Mouse (Mus musculus) neural tube, embryonic 14.5 days (tissue): Measurements from ENCODE around the gene Tcta. TPM values are rescaled to one million over a fixed set of nuclear protein-coding genes. Genes with fewer than 3 reads are reported as not detected.
"Not testable (repeated sequence)": the region's sequence is repeated elsewhere in the genome, so short reads cannot be mapped to it uniquely, and the experiment has no call there.

Experiments
- ATAC-seq: fragments of 200-750 bp; cut with Nextera tagmentation; 2 replicates; pipeline ENCODE4 v1.8.0; 2017; ENCODE audit warnings: low read depth, mild to moderate bottlenecking, moderate TSS enrichment, moderate library complexity
- H3K27ac ChIP-seq: fragments of 300-500 bp; sonication (generic); 2 replicates; pipeline ENCODE4 v1.5.1; 2014; ENCODE audit warnings: low read depth, mild to moderate bottlenecking, control low read depth, low read length, moderate library complexity, mixed read lengths
- H3K27me3 ChIP-seq: fragments of 300-500 bp; sonication (generic); 2 replicates; pipeline ENCODE4 v1.6.1; 2014; ENCODE audit warnings: low read length; ENCODE audit not compliant: control insufficient read depth, insufficient read depth
- H3K36me3 ChIP-seq: fragments of 300-500 bp; sonication (generic); 2 replicates; pipeline ENCODE4 v1.6.1; 2014; ENCODE audit warnings: low read length, mixed read lengths; ENCODE audit not compliant: control insufficient read depth, insufficient read depth
- H3K4me1 ChIP-seq: fragments of 300-500 bp; sonication (generic); 2 replicates; pipeline ENCODE4 v1.6.1; 2014; ENCODE audit warnings: low read length; ENCODE audit not compliant: control insufficient read depth, insufficient read depth
- H3K4me2 ChIP-seq: fragments of 300-500 bp; sonication (generic); 2 replicates; pipeline ENCODE4 v1.6.1; 2014; ENCODE audit warnings: mild to moderate bottlenecking, low read depth, low read length, control low read depth
- H3K4me3 ChIP-seq: fragments of 300-500 bp; sonication (generic); 2 replicates; pipeline ENCODE4 v1.5.1; 2014; ENCODE audit warnings: low read depth, low read length, control low read depth, mixed read lengths
- H3K9ac ChIP-seq: fragments of 300-500 bp; sonication (generic); replicated peaks from 2 replicates; pipeline ENCODE4 v1.6.1; 2014; ENCODE audit warnings: low read depth, mild to moderate bottlenecking, control low read depth, low read length, mixed read lengths
- H3K9me3 ChIP-seq: fragments of 300-500 bp; sonication (generic); 2 replicates; pipeline ENCODE4 v1.6.1; 2016; ENCODE audit warnings: low read length; ENCODE audit not compliant: control insufficient read depth
- WGBS: fragments of 180-500 bp; shearing (Covaris S2); extraction: QIAGEN DNeasy Blood & Tissue Kit; methylation state at CpG from one replicate; pipeline ENCODE4 v1.1.7; 2014; 5-methylcytosine and 5-hydroxymethylcytosine counted together
- polyA plus RNA-seq: library from polyadenylated mRNA; unstranded; fragments of >200 nt; fragmentation: Nextera tagmentation; extraction: Ambion mirVana; gene quantifications from 2 replicates; pipeline ENCODE4 v1.2.1, GENCODE M21; 2014

Tcta gene
- polyA plus RNA-seq, 1 experiment from 2014 or later: 55.2 TPM

DNA sequence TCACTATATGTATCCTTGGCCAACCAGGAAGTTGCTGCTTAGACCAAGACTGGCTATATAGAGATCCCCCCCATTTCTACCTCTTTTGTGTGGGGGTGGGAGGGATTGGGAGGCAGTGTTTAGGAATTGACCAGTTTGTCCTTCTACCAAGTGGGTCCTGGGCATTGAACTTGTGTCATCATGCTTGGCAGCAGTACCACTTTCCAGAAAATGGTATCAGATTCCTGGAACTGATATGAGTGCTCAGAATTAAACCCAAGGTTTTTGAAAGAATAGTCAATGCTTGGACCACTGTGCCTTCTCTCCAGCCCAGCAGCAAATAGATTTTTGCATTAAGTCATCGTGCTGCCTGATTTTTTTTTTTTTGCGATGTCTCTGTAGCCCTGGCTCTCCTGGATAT lies 19.9 kb upstream of the Tcta start:
- Histone ChIP-seq H3K9me3 (no peaks in the 10 kb centered on the region), H3K4me3 (no peak overlapping the region), H3K9ac (no peak overlapping the region), H3K4me1 (no peaks in the 10 kb centered on the region), H3K4me2 (no peak overlapping the region), H3K27ac (no peak overlapping the region), H3K27me3 (no peaks in the 10 kb centered on the region), H3K36me3 (peaks cover 11% of the 10 kb centered on the region; the same call in 1 of the 2 replicates)
- WGBS: 97% methylated on average over 2 of the region's 2 CpGs
- no peak for ATAC-seq

DNA sequence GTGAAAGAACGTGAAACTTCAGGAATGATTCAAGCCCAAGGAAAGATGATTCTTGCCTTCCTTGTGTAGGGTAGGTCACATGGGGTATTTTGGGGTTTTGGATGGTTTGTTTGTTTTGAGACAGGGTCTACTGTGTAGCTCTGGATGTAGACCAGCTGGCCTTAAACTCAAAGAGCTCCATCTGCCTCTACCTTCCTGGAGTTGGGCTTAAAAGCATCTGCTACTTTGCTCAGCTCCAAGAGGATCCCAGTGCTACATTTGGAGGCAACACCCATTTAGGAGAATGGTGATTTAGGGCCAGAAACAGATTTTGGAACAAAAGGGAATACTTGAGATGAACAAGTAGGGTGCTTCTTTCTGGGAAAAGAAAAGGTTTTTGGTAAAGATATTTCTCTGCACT lies 18.8 kb upstream of the Tcta start:
- Histone ChIP-seq H3K36me3 (peaks cover 9% of the 10 kb centered on the region; the same call in 1 of the 2 replicates), H3K9ac (no peak overlapping the region), H3K4me2 (no peak overlapping the region), H3K4me3 (no peak overlapping the region), H3K4me1 (no peaks in the 10 kb centered on the region), H3K9me3 (no peaks in the 10 kb centered on the region), H3K27ac (no peak overlapping the region), H3K27me3 (no peaks in the 10 kb centered on the region)
- ATAC-seq: no peak
- 98% methylated on average over 1 of the region's 1 CpGs for WGBS

DNA sequence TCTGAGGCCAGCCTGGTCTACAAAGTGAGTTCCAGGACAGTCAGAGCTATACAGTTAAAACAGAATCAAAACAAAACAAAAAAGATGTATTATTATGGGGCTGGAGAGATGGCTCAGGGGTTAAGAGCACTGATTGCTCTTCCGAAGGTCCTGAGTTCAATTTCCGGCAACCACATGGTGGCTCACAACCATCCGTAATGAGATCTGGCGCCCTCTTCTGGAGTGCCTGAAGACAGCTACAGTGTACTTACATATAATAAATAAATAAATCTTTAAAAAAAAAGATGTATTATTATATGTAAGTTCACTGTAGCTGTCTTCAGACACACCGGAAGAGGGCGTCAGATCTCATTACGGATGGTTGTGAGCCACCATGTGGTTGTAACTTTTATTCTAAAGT lies 16.1 kb upstream of the Tcta start:
- ATAC-seq, H3K4me2 ChIP-seq, H3K36me3 ChIP-seq, H3K9me3 ChIP-seq, H3K27ac ChIP-seq, H3K4me3 ChIP-seq, H3K27me3 ChIP-seq, H3K9ac ChIP-seq, H3K4me1 ChIP-seq: not testable (repeated sequence)
- WGBS: 88% methylated on average over 7 of the region's 7 CpGs

DNA sequence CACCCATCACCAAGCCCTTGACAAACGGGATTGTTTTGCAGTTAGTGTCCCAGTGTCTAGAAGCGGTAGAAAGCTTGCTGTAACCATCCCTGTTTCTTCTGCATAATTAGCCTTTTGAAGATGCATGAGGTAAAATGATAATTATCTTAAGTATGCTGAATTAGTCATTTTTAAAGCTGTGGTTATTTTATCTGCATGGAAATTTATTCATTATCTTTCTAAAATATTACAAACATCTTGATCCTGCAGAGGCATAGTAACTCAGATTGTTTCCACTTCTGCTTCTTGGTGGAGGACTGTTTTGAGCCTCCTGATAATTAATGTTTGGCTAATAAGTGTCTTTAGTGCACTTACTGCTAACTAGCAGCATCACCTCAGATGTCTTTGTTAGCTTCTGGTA lies 12.5 kb upstream of the Tcta start:
- H3K27ac ChIP-seq: no peak overlapping the region
- no peak overlapping the region for H3K4me3 ChIP-seq
- H3K36me3 ChIP-seq: no peaks in the 10 kb centered on the region
- no peaks in the 10 kb centered on the region for H3K4me1 ChIP-seq
- H3K4me2 ChIP-seq: no peak overlapping the region
- H3K9ac ChIP-seq: no peak overlapping the region
- H3K27me3 ChIP-seq: no peaks in the 10 kb centered on the region
- WGBS: 85% methylated on average over 2 of the region's 2 CpGs
- ATAC-seq: no peak
- no peaks in the 10 kb centered on the region for H3K9me3 ChIP-seq

DNA sequence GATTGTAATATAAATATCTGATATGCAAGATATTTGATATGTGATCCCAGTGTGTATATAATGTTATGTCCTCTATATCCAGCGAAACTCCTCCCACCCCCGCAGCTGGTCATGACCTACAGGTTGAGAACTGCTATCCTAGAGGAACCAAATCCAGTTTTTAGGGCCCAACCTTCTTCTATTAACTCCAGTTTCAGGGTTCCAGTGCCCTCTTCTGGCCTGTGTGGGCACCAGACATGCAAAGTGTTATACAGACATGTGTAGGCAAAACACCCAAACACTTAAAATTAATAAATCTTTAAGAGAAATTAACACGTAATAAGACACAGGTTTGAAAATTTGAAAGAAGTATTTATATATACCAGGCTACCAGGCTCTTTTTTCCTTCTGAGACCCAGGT lies 11.6 kb upstream of the Tcta start:
- Histone ChIP-seq H3K27ac (no peak overlapping the region), H3K4me1 (no peaks in the 10 kb centered on the region), H3K9me3 (no peaks in the 10 kb centered on the region), H3K4me3 (no peak overlapping the region), H3K36me3 (no peaks in the 10 kb centered on the region), H3K4me2 (no peak overlapping the region), H3K27me3 (no peaks in the 10 kb centered on the region), H3K9ac (no peak overlapping the region)
- WGBS: over 99% methylated on average over 3 of the region's 3 CpGs
- ATAC-seq: no peak

DNA sequence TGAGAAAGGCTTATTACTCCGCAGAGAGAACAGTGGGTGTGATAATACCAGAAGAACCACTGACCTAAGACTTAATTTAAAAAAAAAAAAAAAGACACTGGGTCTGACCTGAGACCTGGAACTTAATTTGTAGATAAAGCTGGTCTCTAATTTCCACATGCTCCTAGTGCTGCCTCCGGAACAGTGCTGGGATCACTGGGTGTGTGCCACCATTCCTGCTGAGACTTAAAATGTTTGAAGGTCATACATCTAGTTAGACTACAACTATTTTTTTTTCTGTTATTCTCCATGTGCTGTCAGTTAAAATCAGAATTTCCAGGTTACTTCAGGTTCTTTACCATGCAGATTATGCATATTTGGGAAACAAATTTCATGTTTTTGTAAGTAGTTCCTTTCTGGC lies 2.2 kb upstream of the Tcta start:
- no peaks in the 10 kb centered on the region for H3K27me3 ChIP-seq
- ATAC-seq: no peak
- no peaks in the 10 kb centered on the region for H3K9me3 ChIP-seq
- 63% methylated on average over 2 of the region's 2 CpGs for whole genome bisulfite sequencing
- no peak overlapping the region for H3K9ac ChIP-seq
- H3K4me2 ChIP-seq: peak overlapping the region; percentile 54
- peaks cover 28% of the 10 kb centered on the region for H3K4me1 ChIP-seq
- no peak overlapping the region for H3K27ac ChIP-seq
- H3K36me3 ChIP-seq: peaks cover 5% of the 10 kb centered on the region; the same call in 1 of the 2 replicates
- peak overlapping the region; percentile 90 for H3K4me3 ChIP-seq

DNA sequence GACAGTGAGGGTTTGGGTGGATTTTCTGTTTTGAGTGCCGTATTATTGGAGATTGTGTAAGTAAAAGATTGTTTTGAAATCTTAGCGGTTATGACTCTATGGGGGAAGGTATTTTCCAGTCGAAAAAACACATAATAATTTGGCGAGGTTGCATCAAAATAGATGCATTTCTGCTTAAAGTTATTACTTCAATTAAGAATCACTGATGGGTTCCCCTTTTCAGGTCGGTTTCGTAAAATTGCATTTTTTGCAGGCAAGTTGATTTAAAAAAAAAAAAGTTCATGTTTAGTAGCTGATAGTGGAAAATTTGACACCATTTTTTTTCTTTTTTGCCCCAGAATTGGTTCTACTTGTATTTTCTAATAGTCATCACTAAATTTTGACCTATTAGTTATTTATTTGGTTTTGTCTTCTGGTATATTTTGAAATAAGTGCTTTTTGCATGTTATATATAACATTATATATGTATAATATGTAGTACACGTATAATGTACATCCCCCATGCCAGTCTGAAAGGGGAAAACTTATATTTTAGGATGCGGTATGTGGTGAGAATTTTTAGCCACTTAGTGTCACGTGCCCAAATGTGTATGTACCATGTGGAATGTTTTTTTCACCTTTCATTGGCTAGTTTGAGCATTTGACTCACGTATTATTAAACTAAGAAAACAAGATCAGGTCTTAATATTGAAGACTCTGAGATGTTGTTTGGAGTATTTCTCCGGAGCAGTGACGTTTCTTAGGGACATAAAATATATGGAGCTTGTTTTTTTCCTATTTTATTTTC lies 1.3 kb upstream of the Tcta start:
- peaks cover 14% of the 10 kb centered on the region for H3K36me3 ChIP-seq
- peaks cover 28% of the 10 kb centered on the region for H3K4me1 ChIP-seq
- H3K9me3 ChIP-seq: no peaks in the 10 kb centered on the region
- peak overlapping the region; percentile 93 for H3K9ac ChIP-seq
- H3K27ac ChIP-seq: peak overlapping the region; percentile 98
- peak overlapping the region; percentile 90 for H3K4me3 ChIP-seq
- ATAC-seq: no peak
- peak overlapping the region; percentile 54 for H3K4me2 ChIP-seq
- no peaks in the 10 kb centered on the region for H3K27me3 ChIP-seq
- WGBS: 22% methylated on average over 12 of the region's 12 CpGs

DNA sequence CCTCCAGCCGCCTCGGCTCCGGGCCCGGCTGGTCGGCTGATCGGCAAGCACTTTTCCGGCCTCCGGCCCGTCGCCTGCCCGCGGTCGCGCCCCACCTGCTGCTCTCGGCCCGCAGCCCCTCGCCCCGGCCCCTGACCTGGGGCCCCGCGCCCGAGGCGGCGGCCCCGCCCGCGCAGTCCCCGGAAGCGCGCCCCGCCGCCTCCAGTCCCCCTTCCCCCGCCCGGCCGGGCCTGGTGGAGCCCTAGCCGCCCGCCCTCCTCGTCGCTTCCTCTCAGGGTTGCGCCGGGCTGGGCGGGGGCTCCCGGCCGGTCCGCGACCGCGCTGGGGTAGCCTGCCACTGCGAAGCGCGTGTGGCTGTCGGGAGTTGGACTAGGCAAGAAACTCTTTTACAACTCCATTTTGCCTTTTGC lies 616 bp upstream of the Tcta start:
- Histone ChIP-seq H3K4me3 (peak overlapping the region; percentile 90), H3K27me3 (no peaks in the 10 kb centered on the region), H3K9ac (peak overlapping the region; percentile 93), H3K4me2 (peak overlapping the region; percentile 54), H3K27ac (peak overlapping the region; percentile 98), H3K36me3 (peaks cover 18% of the 10 kb centered on the region), H3K4me1 (peaks cover 28% of the 10 kb centered on the region), H3K9me3 (no peaks in the 10 kb centered on the region)
- peak; percentile 73 for ATAC-seq
- 2% methylated on average over 29 of the region's 51 CpGs for WGBS

DNA sequence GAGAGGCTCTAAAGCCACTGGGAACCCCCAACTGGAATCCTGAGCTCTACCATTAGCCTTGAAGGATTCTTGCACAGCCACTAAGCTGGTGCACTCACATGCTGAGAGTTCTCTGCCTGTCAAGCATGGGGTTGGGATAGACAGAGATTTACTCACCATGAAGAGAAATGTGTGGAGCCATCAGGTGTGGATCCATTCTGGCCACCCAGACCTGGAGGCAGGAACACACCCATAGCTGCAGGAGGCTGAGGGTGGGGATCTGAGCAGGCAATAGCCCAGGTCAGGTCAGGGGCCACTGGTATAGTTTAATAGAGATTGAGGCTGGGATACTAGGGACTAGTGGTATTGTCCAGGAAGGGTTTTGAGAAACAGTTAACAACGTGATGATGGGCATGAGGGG lies 790 bp downstream of the Tcta start:
- H3K9ac ChIP-seq: peak overlapping the region; percentile 62
- no peaks in the 10 kb centered on the region for H3K27me3 ChIP-seq
- H3K27ac ChIP-seq: peak overlapping the region; percentile 77
- H3K36me3 ChIP-seq: peaks cover 21% of the 10 kb centered on the region
- peak overlapping the region; percentile 73 for H3K4me2 ChIP-seq
- ATAC-seq: peak; percentile 0; the same call in 1 of the 2 replicates
- H3K4me3 ChIP-seq: peak overlapping the region; percentile 90
- peaks cover 28% of the 10 kb centered on the region for H3K4me1 ChIP-seq
- H3K9me3 ChIP-seq: no peaks in the 10 kb centered on the region
- 4% methylated on average over 1 of the region's 1 CpGs for WGBS
